Mouse (Mus musculus): ENCODE data around the gene Snx9. TPM values are rescaled to one million over a fixed set of nuclear protein-coding genes. Genes with fewer than 3 reads are reported as not detected.
A peak's percentile ranks its signal among the peaks of the same experiment; 100 is the strongest.

Gene Snx9
- polyA plus RNA-seq (2015; fragmentation: Nextera tagmentation; extraction: Ambion mirVana): 5.6 and 5.9 TPM in 2 replicates

GRCm38 (mm10) chr17:5841128-5841942, at the start of gene Snx9:
Gene Snx9 (plus strand): TSS chr17:5841329.
- H3K4me2 ChIP-seq (ENCODE audit: low read length): peak within 1 kb of the TSS; percentile 60
- ATAC-seq: peak; percentile 87
- peak within 1 kb of the TSS; percentile 90 for H3K27ac ChIP-seq (ENCODE audit: low read length)
- no peaks in the 10 kb centered on the region for H3K27me3 ChIP-seq (ENCODE audit: control insufficient read depth, insufficient read depth, low read depth, low read length)
- H3K9me3 ChIP-seq (replicated peaks; ENCODE audit: control insufficient read depth, low read length, poor library complexity, severe bottlenecking): no peaks in the 10 kb centered on the region
- H3K4me3 ChIP-seq (ENCODE audit: low read depth, low read length): peak within 1 kb of the TSS; percentile 85
- peaks cover 11% of the 10 kb centered on the region for H3K4me1 ChIP-seq (ENCODE audit: control insufficient read depth, insufficient read depth, low read length)
- no peaks in the 10 kb centered on the region for H3K36me3 ChIP-seq (ENCODE audit: control insufficient read depth, insufficient read depth, low read length)
- under 1% methylated on average over 77 of the region's 131 CpGs for WGBS
- peak within 1 kb of the TSS; percentile 94 for H3K9ac ChIP-seq (ENCODE audit: low read depth, low read length)

DNA sequence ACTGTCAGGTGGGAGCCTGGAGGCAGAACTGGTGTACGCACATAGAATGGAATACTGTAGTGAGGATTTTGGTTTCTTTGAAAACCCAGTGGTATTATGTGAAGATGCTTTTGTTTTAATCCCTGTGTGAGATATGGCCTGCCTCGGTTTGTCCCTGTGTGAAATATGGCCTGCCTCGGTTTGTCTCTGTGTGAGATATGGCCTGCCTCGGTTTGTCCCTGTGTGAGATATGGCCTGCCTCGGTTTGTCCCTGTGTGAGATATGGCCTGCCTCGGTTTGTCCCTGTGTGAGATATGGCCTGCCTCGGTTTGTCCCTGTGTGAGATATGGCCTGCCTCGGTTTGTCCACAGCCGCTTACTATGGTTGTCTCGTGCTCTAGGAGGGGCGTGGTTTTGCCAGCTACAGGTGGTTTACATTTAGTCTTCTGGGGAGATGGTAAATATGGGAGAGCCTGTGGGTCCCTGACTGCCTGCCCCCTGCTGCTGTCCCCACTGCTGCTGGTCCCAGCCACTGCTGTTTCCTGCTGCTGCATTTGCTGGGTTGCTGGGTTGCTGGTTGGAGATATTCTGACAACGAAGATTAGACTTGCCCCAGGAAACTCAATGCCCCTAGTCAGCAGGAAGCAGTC, 48.9 kb upstream of the Snx9 start:
- 87% methylated on average over 11 of the region's 12 CpGs for WGBS
- no peak for ATAC-seq
- H3K27ac ChIP-seq (ENCODE audit: low read length): no peak overlapping the region
- no peaks in the 10 kb centered on the region for H3K27me3 ChIP-seq (ENCODE audit: control insufficient read depth, insufficient read depth, low read depth, low read length)
- H3K9ac ChIP-seq (ENCODE audit: low read depth, low read length): no peak overlapping the region
- H3K4me2 ChIP-seq (ENCODE audit: low read length): no peak overlapping the region
- no peak overlapping the region for H3K4me3 ChIP-seq (ENCODE audit: low read depth, low read length)
- H3K9me3 ChIP-seq (replicated peaks; ENCODE audit: control insufficient read depth, low read length, poor library complexity, severe bottlenecking): 0 out of 2 replicates have a peak, but pooled peaks cover 2% of the 10 kb centered on the region
- H3K4me1 ChIP-seq (ENCODE audit: control insufficient read depth, insufficient read depth, low read length): no peaks in the 10 kb centered on the region
- no peaks in the 10 kb centered on the region for H3K36me3 ChIP-seq (ENCODE audit: control insufficient read depth, insufficient read depth, low read length)

- 67% methylated on average over 4 of the region's 4 CpGs for WGBS
- Histone ChIP-seq H3K27me3 (ENCODE audit: control insufficient read depth, insufficient read depth, low read depth, low read length) (no peaks in the 10 kb centered on the region), H3K4me2 (ENCODE audit: low read length) (no peak overlapping the region), H3K4me3 (ENCODE audit: low read depth, low read length) (no peak overlapping the region), H3K27ac (ENCODE audit: low read length) (no peak overlapping the region), H3K9me3 (replicated peaks; ENCODE audit: control insufficient read depth, low read length, poor library complexity, severe bottlenecking) (no peaks in the 10 kb centered on the region), H3K36me3 (ENCODE audit: control insufficient read depth, insufficient read depth, low read length) (no peaks in the 10 kb centered on the region), H3K4me1 (ENCODE audit: control insufficient read depth, insufficient read depth, low read length) (no peaks in the 10 kb centered on the region), H3K9ac (ENCODE audit: low read depth, low read length) (no peak overlapping the region)
- no peak for ATAC-seq
Observed at GRCm38 (mm10) chr17:5793593-5793992, 47.5 kb upstream of the Snx9 start.

GRCm38 (mm10) chr17:5794276-5794675, 46.9 kb upstream of the Snx9 start:
- no peaks in the 10 kb centered on the region for H3K27me3 ChIP-seq (ENCODE audit: control insufficient read depth, insufficient read depth, low read depth, low read length)
- ATAC-seq: no peak
- 77% methylated on average over 5 of the region's 5 CpGs for WGBS
- no peaks in the 10 kb centered on the region for H3K9me3 ChIP-seq (replicated peaks; ENCODE audit: control insufficient read depth, low read length, poor library complexity, severe bottlenecking)
- no peak overlapping the region for H3K27ac ChIP-seq (ENCODE audit: low read length)
- H3K36me3 ChIP-seq (ENCODE audit: control insufficient read depth, insufficient read depth, low read length): no peaks in the 10 kb centered on the region
- H3K9ac ChIP-seq (ENCODE audit: low read depth, low read length): no peak overlapping the region
- H3K4me1 ChIP-seq (ENCODE audit: control insufficient read depth, insufficient read depth, low read length): no peaks in the 10 kb centered on the region
- H3K4me2 ChIP-seq (ENCODE audit: low read length): no peak overlapping the region
- H3K4me3 ChIP-seq (ENCODE audit: low read depth, low read length): no peak overlapping the region

GRCm38 (mm10) chr17:5795369-5795768, 45.8 kb upstream of the Snx9 start:
- no peaks in the 10 kb centered on the region for H3K9me3 ChIP-seq (replicated peaks; ENCODE audit: control insufficient read depth, low read length, poor library complexity, severe bottlenecking)
- H3K4me3 ChIP-seq (ENCODE audit: low read depth, low read length): no peak overlapping the region
- H3K27me3 ChIP-seq (ENCODE audit: control insufficient read depth, insufficient read depth, low read depth, low read length): no peaks in the 10 kb centered on the region
- no peak overlapping the region for H3K4me2 ChIP-seq (ENCODE audit: low read length)
- H3K4me1 ChIP-seq (ENCODE audit: control insufficient read depth, insufficient read depth, low read length): no peaks in the 10 kb centered on the region
- no peak overlapping the region for H3K9ac ChIP-seq (ENCODE audit: low read depth, low read length)
- no peak overlapping the region for H3K27ac ChIP-seq (ENCODE audit: low read length)
- ATAC-seq: no peak
- 76% methylated on average over 5 of the region's 5 CpGs for WGBS
- H3K36me3 ChIP-seq (ENCODE audit: control insufficient read depth, insufficient read depth, low read length): no peaks in the 10 kb centered on the region

- 4% methylated on average over 5 of the region's 5 CpGs for WGBS
- H3K9me3 ChIP-seq (replicated peaks; ENCODE audit: control insufficient read depth, low read length, poor library complexity, severe bottlenecking): no peaks in the 10 kb centered on the region
Observed at GRCm38 (mm10) chr17:5795878-5796277, 45.3 kb upstream of the Snx9 start.

DNA sequence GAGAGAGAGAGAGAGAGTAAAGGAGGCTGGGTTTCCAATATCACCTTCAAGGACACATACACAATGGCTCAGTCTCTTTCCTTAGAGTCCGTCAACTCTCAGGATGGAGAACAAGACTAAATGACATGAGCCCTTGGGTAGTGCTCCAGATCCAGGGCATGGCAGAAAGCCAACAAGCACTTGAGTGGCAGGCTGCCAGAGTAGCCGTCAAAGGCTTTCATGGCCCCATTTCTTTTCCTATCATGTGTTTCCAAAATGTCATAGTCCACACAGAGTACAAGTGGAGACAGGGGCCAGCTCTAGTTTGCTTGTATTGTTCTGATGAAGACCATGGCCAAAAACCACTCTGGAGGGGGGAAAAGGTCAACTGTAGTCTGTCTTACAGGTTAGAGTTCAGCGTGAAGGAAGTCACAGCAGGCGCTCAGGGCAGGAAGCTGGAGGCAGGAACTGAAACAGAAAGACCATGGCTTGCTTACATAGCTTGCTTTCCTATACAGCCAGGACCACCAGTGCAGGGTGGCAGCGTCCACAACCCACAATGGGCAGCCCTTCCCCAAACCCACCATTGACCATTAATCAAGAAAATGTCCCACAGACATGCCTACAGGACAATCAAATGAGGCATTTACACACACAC, 43.9 kb upstream of the Snx9 start:
- Histone ChIP-seq H3K9me3 (replicated peaks; ENCODE audit: control insufficient read depth, low read length, poor library complexity, severe bottlenecking) (no peaks in the 10 kb centered on the region), H3K36me3 (ENCODE audit: control insufficient read depth, insufficient read depth, low read length) (no peaks in the 10 kb centered on the region), H3K27me3 (ENCODE audit: control insufficient read depth, insufficient read depth, low read depth, low read length) (no peaks in the 10 kb centered on the region), H3K4me1 (ENCODE audit: control insufficient read depth, insufficient read depth, low read length) (no peaks in the 10 kb centered on the region), H3K4me2 (ENCODE audit: low read length) (no peak overlapping the region), H3K27ac (ENCODE audit: low read length) (no peak overlapping the region), H3K9ac (ENCODE audit: low read depth, low read length) (no peak overlapping the region), H3K4me3 (ENCODE audit: low read depth, low read length) (no peak overlapping the region)
- 77% methylated on average over 5 of the region's 5 CpGs for WGBS
- ATAC-seq: no peak

More at GRCm38 (mm10) chr17:5795878-5796277, 45.3 kb upstream of the Snx9 start:
- H3K27me3 ChIP-seq (ENCODE audit: control insufficient read depth, insufficient read depth, low read depth, low read length): no peaks in the 10 kb centered on the region
- H3K4me3 ChIP-seq (ENCODE audit: low read depth, low read length): no peak overlapping the region
- H3K9ac ChIP-seq (ENCODE audit: low read depth, low read length): no peak overlapping the region
- H3K36me3 ChIP-seq (ENCODE audit: control insufficient read depth, insufficient read depth, low read length): no peaks in the 10 kb centered on the region
- ATAC-seq: peak; percentile 85
- H3K4me1 ChIP-seq (ENCODE audit: control insufficient read depth, insufficient read depth, low read length): no peaks in the 10 kb centered on the region
- no peak overlapping the region for H3K4me2 ChIP-seq (ENCODE audit: low read length)
- H3K27ac ChIP-seq (ENCODE audit: low read length): no peak overlapping the region

DNA sequence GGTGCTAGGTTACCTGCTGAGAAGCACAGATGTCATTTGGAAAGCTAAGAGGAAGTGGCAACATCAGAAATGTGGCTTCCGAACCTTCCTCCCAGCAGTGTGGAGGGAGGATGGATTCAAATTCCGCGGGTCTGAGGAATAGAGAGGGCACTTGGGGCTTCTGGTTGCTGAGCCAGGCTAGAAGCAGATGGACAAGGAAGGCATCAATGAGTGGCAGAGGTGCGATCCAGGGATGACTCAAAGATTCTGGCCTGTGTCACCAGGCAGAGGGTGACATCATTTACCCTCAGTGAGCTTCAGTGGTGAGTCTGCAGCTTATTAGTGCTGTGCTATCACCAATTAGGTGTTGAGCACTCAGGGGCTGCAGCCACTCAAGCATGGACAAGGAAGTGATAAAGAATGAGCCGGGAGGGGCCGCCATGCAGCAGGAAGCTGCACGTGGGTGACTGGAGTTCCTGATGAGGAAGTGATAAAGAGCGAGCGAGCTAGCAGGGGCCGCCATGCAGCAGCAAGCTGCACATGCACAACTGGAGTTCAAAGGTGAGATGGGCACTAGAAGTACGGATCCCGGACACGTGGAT, 42.8 kb upstream of the Snx9 start:
- no peaks in the 10 kb centered on the region for H3K36me3 ChIP-seq (ENCODE audit: control insufficient read depth, insufficient read depth, low read length)
- H3K4me2 ChIP-seq (ENCODE audit: low read length): no peak overlapping the region
- no peak overlapping the region for H3K4me3 ChIP-seq (ENCODE audit: low read depth, low read length)
- no peaks in the 10 kb centered on the region for H3K27me3 ChIP-seq (ENCODE audit: control insufficient read depth, insufficient read depth, low read depth, low read length)
- no peak overlapping the region for H3K27ac ChIP-seq (ENCODE audit: low read length)
- ATAC-seq: no peak
- no peak overlapping the region for H3K9ac ChIP-seq (ENCODE audit: low read depth, low read length)
- no peaks in the 10 kb centered on the region for H3K4me1 ChIP-seq (ENCODE audit: control insufficient read depth, insufficient read depth, low read length)
- WGBS: 70% methylated on average over 13 of the region's 13 CpGs
- no peaks in the 10 kb centered on the region for H3K9me3 ChIP-seq (replicated peaks; ENCODE audit: control insufficient read depth, low read length, poor library complexity, severe bottlenecking)
